Mouse (Mus musculus) limb, embryonic 10.5 days (tissue): Measurements from ENCODE around the gene Pla2g7. TPM values are rescaled to one million over a fixed set of nuclear protein-coding genes. Genes with fewer than 3 reads are reported as not detected.

Experiments used
- DNase-seq: peaks from one replicate; pipeline ENCODE4 v3.0.0-alpha.2; 2017; ENCODE audit warnings: low spot score
- H3K27ac ChIP-seq: fragments of 300-500 bp; sonication (generic); 2 replicates; pipeline ENCODE4 v1.5.1; 2016; ENCODE audit warnings: mild to moderate bottlenecking
- H3K27me3 ChIP-seq: fragments of 300-500 bp; sonication (generic); 2 replicates; pipeline ENCODE4 v1.6.1; 2016; ENCODE audit warnings: low read depth, mild to moderate bottlenecking; ENCODE audit not compliant: poor library complexity, severe bottlenecking
- H3K36me3 ChIP-seq: fragments of 300-500 bp; sonication (generic); 2 replicates; pipeline ENCODE4 v1.6.1; 2016; ENCODE audit warnings: mild to moderate bottlenecking, moderate library complexity
- H3K4me1 ChIP-seq: fragments of 300-500 bp; sonication (generic); 2 replicates; pipeline ENCODE4 v1.6.1; 2016
- H3K4me3 ChIP-seq: fragments of 300-500 bp; sonication (generic); 2 replicates; pipeline ENCODE4 v1.5.1; 2016; ENCODE audit warnings: mild to moderate bottlenecking, moderate library complexity
- H3K9me3 ChIP-seq: fragments of 300-500 bp; sonication (generic); replicated peaks from 2 replicates; pipeline ENCODE4 v1.6.1; 2016; ENCODE audit warnings: mild to moderate bottlenecking
- WGBS: fragments of 180-500 bp; shearing (Covaris S2); methylation state at CpG from one replicate; pipeline ENCODE4 v1.1.7; 2016; 5-methylcytosine and 5-hydroxymethylcytosine counted together
- polyA plus RNA-seq: library from polyadenylated mRNA; unstranded; fragments of >200 nt; fragmentation: Nextera tagmentation; extraction: Ambion mirVana; gene quantifications from 2 replicates; pipeline ENCODE4 v1.2.1, GENCODE M21; 2016

Pla2g7 gene
- polyA plus RNA-seq, 1 experiment from 2014 or later, result 2.2 TPM

DNA sequence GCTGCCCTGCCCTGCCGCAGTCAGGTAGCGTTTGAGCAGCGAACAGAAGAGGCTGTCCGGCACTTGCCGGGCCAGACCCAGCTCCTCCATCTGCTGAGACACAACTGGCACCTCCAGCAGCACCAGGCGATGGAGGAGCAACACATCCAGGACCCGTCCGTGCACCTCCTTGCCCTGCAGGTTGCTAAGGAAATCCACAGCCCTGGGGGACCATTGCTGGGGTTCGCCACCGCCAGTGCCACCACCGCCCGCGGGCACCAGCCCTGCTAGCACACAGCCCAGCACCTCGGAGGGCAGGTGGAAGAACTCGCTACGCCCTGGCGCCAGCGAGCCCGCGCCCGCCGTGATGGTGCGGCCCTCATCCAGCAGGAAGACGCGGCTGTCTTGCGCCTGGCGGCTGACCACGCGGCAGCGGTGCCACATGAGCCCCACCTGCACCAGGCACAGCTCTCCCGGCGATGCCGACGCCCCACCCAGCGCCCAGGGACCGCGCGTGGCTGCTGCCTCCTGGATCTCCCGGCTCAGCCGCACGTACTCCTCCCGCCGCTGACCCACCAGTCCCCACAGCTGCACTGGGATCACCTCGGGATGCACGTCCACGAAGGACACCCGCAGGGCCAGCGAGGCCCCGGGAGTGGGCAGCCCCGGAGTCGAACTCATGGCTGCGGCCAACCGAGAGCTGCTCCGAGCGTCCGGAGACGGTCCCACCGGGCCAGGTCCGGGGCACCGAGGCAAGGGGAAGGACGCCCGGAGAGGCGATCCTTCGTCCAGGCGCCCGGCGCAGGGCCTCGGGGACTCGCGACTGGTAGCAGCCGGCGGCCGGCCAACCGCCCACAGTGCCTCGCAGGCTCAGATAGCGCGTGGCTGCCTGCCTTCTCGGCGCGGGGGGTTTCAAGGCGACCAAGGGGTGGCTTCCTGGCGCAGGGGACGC is 61.9 kb downstream of the Pla2g7 start, which contains the start of gene Tdrd6:
TSS of gene Tdrd6 (minus strand) at position 804 of the 931 bp plus-strand sequence.
- DNase-seq, result peak; percentile 64
- no peaks in the 10 kb centered on the region for H3K36me3 ChIP-seq
- H3K9me3 ChIP-seq, result no peaks in the 10 kb centered on the region
- H3K4me3 ChIP-seq, result peak within 1 kb of the TSS; percentile 50
- peaks cover 13% of the 10 kb centered on the region for H3K4me1 ChIP-seq
- H3K27ac ChIP-seq, result peak within 1 kb of the TSS; percentile 38
- H3K27me3 ChIP-seq, result peaks cover 60% of the 10 kb centered on the region
- 5% methylated on average over 82 of the region's 83 CpGs for WGBS

- Histone ChIP-seq H3K36me3 (no peaks in the 10 kb centered on the region), H3K27ac (peak overlapping the region; percentile 38; the same call in 1 of the 2 replicates), H3K27me3 (peaks cover 60% of the 10 kb centered on the region), H3K4me3 (peak overlapping the region; percentile 50), H3K4me1 (peaks cover 13% of the 10 kb centered on the region), H3K9me3 (no peaks in the 10 kb centered on the region)
- WGBS, result 56% methylated on average over 13 of the region's 13 CpGs
- no peak for DNase-seq
Measured at GRCm38 (mm10) chr17:43630427-43630760, 62.5 kb downstream of the Pla2g7 start.

DNA sequence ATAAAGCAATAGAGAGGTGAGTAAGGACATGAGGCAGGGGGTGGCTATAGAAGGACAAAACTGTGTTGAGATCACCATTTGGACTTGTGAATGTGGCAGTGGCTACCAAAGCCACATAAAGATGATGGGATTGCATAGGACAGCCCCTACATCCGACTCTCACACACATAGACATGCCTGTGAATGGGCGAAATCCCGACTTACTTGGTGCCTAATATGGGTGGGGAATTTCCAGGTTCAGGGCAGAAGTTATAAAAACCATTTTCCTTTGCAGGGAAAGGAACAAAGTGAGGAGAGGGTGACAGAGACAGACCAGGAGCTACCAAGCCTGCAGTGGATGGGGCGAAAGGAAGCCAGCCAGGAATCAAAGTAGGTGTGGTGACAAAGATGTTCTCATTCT is 69.2 kb downstream of the Pla2g7 start:
- no peaks in the 10 kb centered on the region for H3K4me1 ChIP-seq
- 88% methylated on average over 4 of the region's 4 CpGs for WGBS
- H3K36me3 ChIP-seq, result peaks cover 3% of the 10 kb centered on the region
- no peak overlapping the region for H3K27ac ChIP-seq
- 0 out of 2 replicates have a peak, but pooled peaks cover 5% of the 10 kb centered on the region for H3K27me3 ChIP-seq
- no peak overlapping the region for H3K4me3 ChIP-seq
- DNase-seq, result no peak
- no peaks in the 10 kb centered on the region for H3K9me3 ChIP-seq

DNA sequence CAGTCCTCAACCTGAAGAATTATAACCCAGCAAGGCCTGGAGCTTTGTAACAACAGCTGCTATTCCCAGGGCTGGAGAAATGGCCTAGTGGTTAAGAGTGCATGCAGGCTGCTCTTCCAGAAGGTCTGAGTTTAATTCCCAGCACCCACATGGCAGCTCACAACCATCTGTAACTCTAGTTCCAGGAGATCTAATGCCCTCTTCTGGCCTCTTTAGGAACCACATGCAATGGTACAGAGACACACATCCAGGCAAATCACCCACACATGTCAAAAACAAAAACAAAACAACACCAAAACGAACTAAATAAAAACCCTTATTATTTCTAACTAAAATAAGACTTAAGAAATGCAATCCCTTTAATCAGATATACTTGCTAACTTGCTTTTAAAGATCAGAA is 72.9 kb downstream of the Pla2g7 start:
- no peak overlapping the region for H3K27ac ChIP-seq
- H3K36me3 ChIP-seq, result peaks cover 30% of the 10 kb centered on the region
- H3K27me3 ChIP-seq, result no peaks in the 10 kb centered on the region
- no peaks in the 10 kb centered on the region for H3K9me3 ChIP-seq
- no peaks in the 10 kb centered on the region for H3K4me1 ChIP-seq
- no peak for DNase-seq
- WGBS, result 80% methylated on average over 1 of the region's 1 CpGs
- no peak overlapping the region for H3K4me3 ChIP-seq

DNA sequence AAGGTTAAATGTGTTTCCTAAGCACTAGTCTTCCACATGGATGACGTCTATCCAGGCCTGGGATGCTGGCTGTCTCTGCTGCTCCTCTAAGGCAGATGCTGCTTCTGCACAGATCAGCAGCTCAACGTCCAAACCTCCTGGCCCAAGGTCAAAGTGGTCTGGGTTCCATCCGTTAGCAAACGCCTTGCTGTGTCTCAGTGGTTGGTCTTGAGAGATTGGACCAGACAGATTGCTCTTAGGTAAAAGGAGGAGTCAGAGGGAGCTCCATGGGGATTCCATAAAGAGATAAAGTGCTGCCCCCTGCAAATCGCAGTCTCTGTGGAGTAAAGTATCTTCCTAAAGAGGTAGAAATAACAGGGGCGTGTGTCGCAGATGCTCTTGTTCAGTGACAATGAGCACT is 75.3 kb downstream of the Pla2g7 start:
- H3K4me3 ChIP-seq, result no peak overlapping the region
- peaks cover 42% of the 10 kb centered on the region for H3K36me3 ChIP-seq
- DNase-seq, result no peak
- H3K27ac ChIP-seq, result no peak overlapping the region
- no peaks in the 10 kb centered on the region for H3K27me3 ChIP-seq
- H3K4me1 ChIP-seq, result no peaks in the 10 kb centered on the region
- 84% methylated on average over 7 of the region's 7 CpGs for WGBS
- H3K9me3 ChIP-seq, result no peaks in the 10 kb centered on the region

GRCm38 (mm10) chr17:43644375-43644774 is 76.5 kb downstream of the Pla2g7 start:
- Histone ChIP-seq H3K9me3 (no peaks in the 10 kb centered on the region), H3K27me3 (no peaks in the 10 kb centered on the region), H3K4me1 (no peaks in the 10 kb centered on the region), H3K4me3 (no peak overlapping the region), H3K36me3 (peaks cover 49% of the 10 kb centered on the region), H3K27ac (no peak overlapping the region)
- no peak for DNase-seq
- 89% methylated on average over 7 of the region's 7 CpGs for WGBS

GRCm38 (mm10) chr17:43645136-43645535 is 77.2 kb downstream of the Pla2g7 start:
- no peak for DNase-seq
- 94% methylated on average over 3 of the region's 3 CpGs for WGBS
- Histone ChIP-seq H3K36me3 (peaks cover 53% of the 10 kb centered on the region), H3K4me1 (no peaks in the 10 kb centered on the region), H3K27me3 (no peaks in the 10 kb centered on the region), H3K4me3 (no peak overlapping the region), H3K9me3 (no peaks in the 10 kb centered on the region), H3K27ac (no peak overlapping the region)

GRCm38 (mm10) chr17:43646925-43647324 is 79.0 kb downstream of the Pla2g7 start:
- H3K4me1 ChIP-seq, result no peaks in the 10 kb centered on the region
- H3K4me3 ChIP-seq, result no peak overlapping the region
- H3K9me3 ChIP-seq, result no peaks in the 10 kb centered on the region
- 78% methylated on average over 5 of the region's 5 CpGs for WGBS
- no peak for DNase-seq
- no peaks in the 10 kb centered on the region for H3K27me3 ChIP-seq
- H3K36me3 ChIP-seq, result peaks cover 68% of the 10 kb centered on the region
- no peak overlapping the region for H3K27ac ChIP-seq

- H3K4me3 ChIP-seq, result no peak overlapping the region
- no peak overlapping the region for H3K27ac ChIP-seq
- H3K27me3 ChIP-seq, result no peaks in the 10 kb centered on the region
- 93% methylated on average over 10 of the region's 10 CpGs for WGBS
- peaks cover 56% of the 10 kb centered on the region for H3K36me3 ChIP-seq
- peak; percentile 32 for DNase-seq
- no peaks in the 10 kb centered on the region for H3K4me1 ChIP-seq
- H3K9me3 ChIP-seq, result no peaks in the 10 kb centered on the region
Measured at GRCm38 (mm10) chr17:43649641-43650436, 81.9 kb downstream of the Pla2g7 start.

DNA sequence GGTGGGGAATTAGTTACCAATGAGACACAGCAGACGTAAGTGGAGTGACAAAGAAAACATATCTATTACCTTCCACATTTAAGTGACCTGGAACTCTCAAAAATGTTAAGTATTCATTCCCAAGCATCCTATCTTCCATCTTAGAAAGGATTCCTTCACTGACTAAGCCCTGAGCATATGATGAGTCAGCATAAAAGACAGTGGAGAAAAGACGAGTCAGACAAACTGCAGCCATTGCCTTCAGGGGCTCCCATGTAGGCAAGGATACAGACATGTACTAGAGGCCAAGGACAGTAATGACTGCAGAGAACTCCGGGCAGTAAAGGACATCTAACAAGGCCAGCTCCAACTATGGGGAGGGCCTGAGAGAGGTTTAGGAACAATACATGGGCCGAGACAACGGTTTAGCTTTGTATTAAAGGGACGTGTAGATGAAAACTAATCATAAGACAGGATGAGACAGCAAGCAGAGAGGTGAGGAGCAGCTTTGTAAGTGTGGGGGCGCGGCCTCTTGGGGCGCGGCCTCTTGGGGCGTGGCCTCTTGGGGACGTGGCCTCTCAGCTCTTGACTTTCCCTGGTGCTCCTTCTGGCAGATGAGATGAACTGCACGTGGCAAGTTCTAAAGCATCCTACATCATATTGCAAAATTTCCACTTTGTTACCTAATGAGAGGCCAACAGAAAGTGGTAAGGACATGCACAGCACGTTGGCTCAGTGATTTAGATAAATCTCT is 83.6 kb downstream of the Pla2g7 start:
- peaks cover 41% of the 10 kb centered on the region for H3K36me3 ChIP-seq
- no peaks in the 10 kb centered on the region for H3K27me3 ChIP-seq
- H3K4me1 ChIP-seq, result no peaks in the 10 kb centered on the region
- no peak for DNase-seq
- no peak overlapping the region for H3K4me3 ChIP-seq
- no peak overlapping the region for H3K27ac ChIP-seq
- H3K9me3 ChIP-seq, result no peaks in the 10 kb centered on the region
- 70% methylated on average over 14 of the region's 14 CpGs for WGBS
